Mouse (Mus musculus) neural tube, embryonic 11.5 days (tissue): ENCODE data around the gene Cars2. TPM values are rescaled to one million over a fixed set of nuclear protein-coding genes. Genes with fewer than 3 reads are reported as not detected.
A peak's percentile ranks its signal among the peaks of the same experiment; 100 is the strongest.
"Not testable (repeated sequence)": the region's sequence is repeated elsewhere in the genome, so short reads cannot be mapped to it uniquely, and the experiment has no call there.

Source experiments
- ATAC-seq: fragments of 200-750 bp; cut with Nextera tagmentation; 2 replicates; pipeline ENCODE4 v1.8.0; 2017; ENCODE audit warnings: moderate number of reproducible peaks, mild to moderate bottlenecking, moderate TSS enrichment, moderate library complexity; ENCODE audit not compliant: insufficient read depth, low FRiP score, low TSS enrichment
- DNase-seq: peaks from one replicate; pipeline ENCODE4 v3.0.0-alpha.2; 2015; ENCODE audit warnings: low spot score
- H3K27ac ChIP-seq: fragments of 300-500 bp; sonication (generic); 2 replicates; pipeline ENCODE4 v1.5.1; 2014; ENCODE audit warnings: low read depth, mild to moderate bottlenecking, low read length
- H3K27me3 ChIP-seq: fragments of 300-500 bp; sonication (generic); 2 replicates; pipeline ENCODE4 v1.6.1; 2014; ENCODE audit warnings: mild to moderate bottlenecking, low read length, mixed read lengths; ENCODE audit not compliant: control insufficient read depth, insufficient read depth
- H3K36me3 ChIP-seq: fragments of 300-500 bp; sonication (generic); 2 replicates; pipeline ENCODE4 v1.6.1; 2014; ENCODE audit warnings: mild to moderate bottlenecking, low read length, moderate library complexity, mixed read lengths; ENCODE audit not compliant: control insufficient read depth, insufficient read depth
- H3K4me1 ChIP-seq: fragments of 300-500 bp; sonication (generic); 2 replicates; pipeline ENCODE4 v1.6.1; 2014; ENCODE audit warnings: low read length, mixed read lengths; ENCODE audit not compliant: control insufficient read depth, insufficient read depth
- H3K4me2 ChIP-seq: fragments of 300-500 bp; sonication (generic); 2 replicates; pipeline ENCODE4 v1.6.1; 2014; ENCODE audit warnings: low read depth, mild to moderate bottlenecking, moderate library complexity
- H3K4me3 ChIP-seq: fragments of 300-500 bp; sonication (generic); 2 replicates; pipeline ENCODE4 v1.5.1; 2014; ENCODE audit warnings: low read depth, low read length
- H3K9ac ChIP-seq: fragments of 300-500 bp; sonication (generic); 2 replicates; pipeline ENCODE4 v1.6.1; 2014; ENCODE audit warnings: mild to moderate bottlenecking, low read length
- H3K9me3 ChIP-seq: fragments of 300-500 bp; sonication (generic); 2 replicates; pipeline ENCODE4 v1.6.1; 2016; ENCODE audit warnings: low read length; ENCODE audit not compliant: control insufficient read depth
- WGBS: fragments of 180-500 bp; shearing (Covaris S2); extraction: QIAGEN DNeasy Blood & Tissue Kit; methylation state at CpG from one replicate; pipeline ENCODE4 v1.1.7; 2014; 5-methylcytosine and 5-hydroxymethylcytosine counted together
- polyA plus RNA-seq: library from polyadenylated mRNA; unstranded; fragments of >200 nt; fragmentation: Nextera tagmentation; extraction: Ambion mirVana; gene quantifications from 2 replicates; pipeline ENCODE4 v1.2.1, GENCODE M21; 2014

The Cars2 gene
- polyA plus RNA-seq, 1 experiment from 2014 or later: 19.1 TPM

GRCm38 (mm10) chr8:11557768-11558629 is 7.4 kb upstream of the Cars2 start:
- peak; percentile 77 for ATAC-seq
- Histone ChIP-seq H3K27ac (peak overlapping the region; percentile 99), H3K9ac (peak overlapping the region; percentile 94), H3K4me3 (peak overlapping the region; percentile 96), H3K9me3 (no peaks in the 10 kb centered on the region), H3K4me2 (peak overlapping the region; percentile 67), H3K4me1 (peaks cover 7% of the 10 kb centered on the region), H3K27me3 (no peaks in the 10 kb centered on the region), H3K36me3 (peaks cover 10% of the 10 kb centered on the region)
- peak; percentile 98 for DNase-seq
- WGBS: under 1% methylated on average over 66 of the region's 67 CpGs

- Histone ChIP-seq H3K9me3 (no peaks in the 10 kb centered on the region), H3K4me3 (peak overlapping the region; percentile 96), H3K4me1 (peaks cover 7% of the 10 kb centered on the region), H3K27me3 (no peaks in the 10 kb centered on the region), H3K4me2 (peak overlapping the region; percentile 67), H3K27ac (peak overlapping the region; percentile 99), H3K9ac (peak overlapping the region; percentile 94), H3K36me3 (peaks cover 10% of the 10 kb centered on the region)
- DNase-seq (no peak), ATAC-seq (no peak)
- under 1% methylated on average over 31 of the region's 32 CpGs for WGBS
Measured at GRCm38 (mm10) chr8:11557424-11557767, 6.8 kb upstream of the Cars2 start.

GRCm38 (mm10) chr8:11556691-11557423 is 6.3 kb upstream of the Cars2 start:
- WGBS: under 1% methylated on average over 69 of the region's 85 CpGs
- DNase-seq (peak; percentile 62), ATAC-seq (no peak)
- Histone ChIP-seq H3K9me3 (no peaks in the 10 kb centered on the region), H3K4me2 (peak overlapping the region; percentile 67), H3K27ac (peak overlapping the region; percentile 99), H3K9ac (peak overlapping the region; percentile 94), H3K4me1 (peaks cover 7% of the 10 kb centered on the region), H3K36me3 (peaks cover 8% of the 10 kb centered on the region), H3K4me3 (peak overlapping the region; percentile 96), H3K27me3 (no peaks in the 10 kb centered on the region)

GRCm38 (mm10) chr8:11555720-11556591 is 5.4 kb upstream of the Cars2 start:
- peak; percentile 85 for ATAC-seq

GRCm38 (mm10) chr8:11554799-11555719 is 4.5 kb upstream of the Cars2 start, which contains the start of gene Ing1:
Ing1 (plus strand) TSS chr8:11555571.
- Histone ChIP-seq H3K36me3 (no peaks in the 10 kb centered on the region), H3K4me3 (peak within 1 kb of the TSS; percentile 96), H3K27ac (peak within 1 kb of the TSS; percentile 99), H3K4me1 (peaks cover 7% of the 10 kb centered on the region), H3K9ac (peak within 1 kb of the TSS; percentile 94), H3K4me2 (peak within 1 kb of the TSS; percentile 67), H3K27me3 (no peaks in the 10 kb centered on the region), H3K9me3 (no peaks in the 10 kb centered on the region)
- DNase-seq (peak; percentile 98), ATAC-seq (peak; percentile 81)
- WGBS: under 1% methylated on average over 47 of the region's 52 CpGs

More at GRCm38 (mm10) chr8:11555720-11556591, 5.4 kb upstream of the Cars2 start:
- WGBS: under 1% methylated on average over 75 of the region's 103 CpGs
- Histone ChIP-seq H3K27me3 (no peaks in the 10 kb centered on the region), H3K27ac (peak overlapping the region; percentile 99), H3K4me1 (peaks cover 7% of the 10 kb centered on the region), H3K9ac (peak overlapping the region; percentile 94), H3K4me2 (peak overlapping the region; percentile 67), H3K9me3 (no peaks in the 10 kb centered on the region), H3K36me3 (no peaks in the 10 kb centered on the region; the same call in 1 of the 2 replicates), H3K4me3 (peak overlapping the region; percentile 96)
- peak; percentile 100 for DNase-seq

- Histone ChIP-seq H3K36me3 (no peaks in the 10 kb centered on the region), H3K4me1 (peaks cover 7% of the 10 kb centered on the region), H3K4me3 (no peak overlapping the region), H3K9ac (no peak overlapping the region), H3K9me3 (no peaks in the 10 kb centered on the region), H3K27me3 (no peaks in the 10 kb centered on the region), H3K27ac (no peak overlapping the region), H3K4me2 (no peak overlapping the region)
- WGBS: 83% methylated on average over 10 of the region's 10 CpGs
- ATAC-seq: no peak
- DNase-seq: no peak
Measured at GRCm38 (mm10) chr8:11552390-11552789, 1.8 kb upstream of the Cars2 start.

GRCm38 (mm10) chr8:11551497-11551896 is 914 bp upstream of the Cars2 start:
- not testable (repeated sequence) for H3K4me2 ChIP-seq, H3K9ac ChIP-seq, H3K9me3 ChIP-seq, H3K4me1 ChIP-seq, H3K36me3 ChIP-seq, ATAC-seq, H3K27me3 ChIP-seq, H3K4me3 ChIP-seq, H3K27ac ChIP-seq, DNase-seq
- 84% methylated on average over 3 of the region's 4 CpGs for WGBS
